Mouse (Mus musculus) stomach, postnatal 0 days (tissue): Measurements from ENCODE around the gene Dhx34.

Experiments
- CTCF ChIP-seq: IDR thresholded peaks from 2 replicates; pipeline ENCODE4 v1.5.1; 2016; ENCODE audit warnings: antibody characterized with exemption, low read depth, mild to moderate bottlenecking, moderate library complexity
- EP300 ChIP-seq: optimal IDR thresholded peaks from 2 replicates; pipeline ENCODE3; 2016; ENCODE audit warnings: antibody characterized with exemption

GRCm38 (mm10) chr7:16161302-16161701 lies 60.5 kb downstream of the Dhx34 start:
- TF ChIP-seq CTCF (no peak), EP300 (no peak)
